Mouse (Mus musculus): ENCODE data around the gene Gm10521. TPM values are rescaled to one million over a fixed set of nuclear protein-coding genes. Genes with fewer than 3 reads are reported as not detected.

Gene Gm10521
- polyA plus RNA-seq (2012; rRNA removed): 0.31 and 0.79 TPM in 2 replicates

GRCm38 (mm10) chr1:171895364-171895763 lies at the start of gene Gm10521:
Gm10521 (plus strand) TSS chr1:171895664.

GRCm38 (mm10) chr1:171917305-171918039 lies 22.0 kb downstream of the Gm10521 start, which contains the start of gene Slamf6:
Slamf6 (plus strand) TSS chr1:171917515.

Other genes starting within 250 kb of the Gm10521 start
- 0.86 and 0.90 TPM in 2 replicates for gene Slamf7, start 242.6 kb upstream of the Gm10521 start, polyA plus RNA-seq (2012; rRNA removed)
- gene Cd48, start 213.7 kb upstream of the Gm10521 start, polyA plus RNA-seq (2012; rRNA removed): 2.7 and 4.0 TPM in 2 replicates
- 0.07 TPM in 1 of 2 replicates, not detected in the other for gene Slamf1, start 128.5 kb upstream of the Gm10521 start, polyA plus RNA-seq (2012; rRNA removed)
- gene Cd84, start 56.0 kb upstream of the Gm10521 start, polyA plus RNA-seq (2012; rRNA removed): 0.77 and 1.1 TPM in 2 replicates
- 0.13 TPM in 1 of 2 replicates, not detected in the other for gene Slamf6, start 21.9 kb downstream of the Gm10521 start, polyA plus RNA-seq (2012; rRNA removed)
- 13.3 and 18.3 TPM in 2 replicates for gene Vangl2, start 132.8 kb downstream of the Gm10521 start, polyA plus RNA-seq (2012; rRNA removed)
- not detected in 2 replicates for gene Nhlh1, start 161.9 kb downstream of the Gm10521 start, polyA plus RNA-seq (2012; rRNA removed)
- gene Copa, start 186.9 kb downstream of the Gm10521 start, polyA plus RNA-seq (2012; rRNA removed): 23.4 and 26.6 TPM in 2 replicates
- 112 and 126 TPM in 2 replicates for gene Ncstn, start 187.1 kb downstream of the Gm10521 start, polyA plus RNA-seq (2012; rRNA removed)
- 82.2 and 100.0 TPM in 2 replicates for gene Pex19, start 231.1 kb downstream of the Gm10521 start, polyA plus RNA-seq (2012; rRNA removed)